Mouse (Mus musculus): ENCODE results near the gene F13a1. TPM values are rescaled to one million over a fixed set of nuclear protein-coding genes. Genes with fewer than 3 reads are reported as not detected.

The F13a1 gene
- total and polyA plus RNA-seq, 2 experiments from 2014 or later, result 11.3 to 12.4 TPM

GRCm38 (mm10) chr13:36901016-36901415 is 149.0 kb downstream of the F13a1 start:
- Histone ChIP-seq H3K9me3 (ENCODE audit: low read length) (no peaks in the 10 kb centered on the region), H3K4me2 (ENCODE audit: low read depth, low read length, poor library complexity, severe bottlenecking) (no peak overlapping the region), H3K27me3 (ENCODE audit: insufficient read depth, low read length) (no peaks in the 10 kb centered on the region), H3K4me1 (ENCODE audit: insufficient read depth, low read length) (peaks cover 5% of the 10 kb centered on the region; the same call in 1 of the 2 replicates), H3K36me3 (ENCODE audit: insufficient read depth, low read length) (no peaks in the 10 kb centered on the region), H3K4me3 (ENCODE audit: low read depth, low read length) (no peak overlapping the region), H3K9ac (replicated peaks; ENCODE audit: low read length, poor library complexity, severe bottlenecking) (no peak overlapping the region), H3K27ac (ENCODE audit: low read depth, low read length) (no peak overlapping the region)
- DNase-seq (ENCODE audit: low spot score), result no peak
- TF ChIP-seq CTCF (IDR thresholded peaks at IDR 0.05), result no peak
- no peak for ATAC-seq (ENCODE audit: low FRiP score)
- WGBS, result 73% methylated on average over 3 of the region's 3 CpGs

GRCm38 (mm10) chr13:36896061-36896460 is 154.0 kb downstream of the F13a1 start:
- 47% methylated on average over 3 of the region's 3 CpGs for WGBS
- Histone ChIP-seq H3K4me3 (ENCODE audit: low read depth, low read length) (no peak overlapping the region), H3K4me2 (ENCODE audit: low read depth, low read length, poor library complexity, severe bottlenecking) (no peak overlapping the region), H3K36me3 (ENCODE audit: insufficient read depth, low read length) (no peaks in the 10 kb centered on the region), H3K9me3 (ENCODE audit: low read length) (no peaks in the 10 kb centered on the region), H3K27me3 (ENCODE audit: insufficient read depth, low read length) (no peaks in the 10 kb centered on the region), H3K9ac (replicated peaks; ENCODE audit: low read length, poor library complexity, severe bottlenecking) (no peak overlapping the region), H3K4me1 (ENCODE audit: insufficient read depth, low read length) (no peaks in the 10 kb centered on the region), H3K27ac (ENCODE audit: low read depth, low read length) (no peak overlapping the region)
- no peak for TF ChIP-seq CTCF (IDR thresholded peaks at IDR 0.05)
- DNase-seq (ENCODE audit: low spot score) (no peak), ATAC-seq (ENCODE audit: low FRiP score) (no peak)

GRCm38 (mm10) chr13:36893762-36894161 is 156.3 kb downstream of the F13a1 start:
- no peak for ATAC-seq (ENCODE audit: low FRiP score)
- no peak for DNase-seq (ENCODE audit: low spot score)
- H3K4me1 ChIP-seq (ENCODE audit: insufficient read depth, low read length), result no peaks in the 10 kb centered on the region
- H3K36me3 ChIP-seq (ENCODE audit: insufficient read depth, low read length), result no peaks in the 10 kb centered on the region
- no peak overlapping the region for H3K4me3 ChIP-seq (ENCODE audit: low read depth, low read length)
- no peak overlapping the region for H3K9ac ChIP-seq (replicated peaks; ENCODE audit: low read length, poor library complexity, severe bottlenecking)
- no peak overlapping the region for H3K4me2 ChIP-seq (ENCODE audit: low read depth, low read length, poor library complexity, severe bottlenecking)
- H3K9me3 ChIP-seq (ENCODE audit: low read length), result no peaks in the 10 kb centered on the region
- no peaks in the 10 kb centered on the region for H3K27me3 ChIP-seq (ENCODE audit: insufficient read depth, low read length)
- H3K27ac ChIP-seq (ENCODE audit: low read depth, low read length), result no peak overlapping the region
- no peak for TF ChIP-seq CTCF (IDR thresholded peaks at IDR 0.05)
- 100% methylated on average over 3 of the region's 3 CpGs for WGBS

GRCm38 (mm10) chr13:36892216-36892615 is 157.8 kb downstream of the F13a1 start:
- H3K4me2 ChIP-seq (ENCODE audit: low read depth, low read length, poor library complexity, severe bottlenecking), result no peak overlapping the region
- DNase-seq (ENCODE audit: low spot score), result no peak
- no peaks in the 10 kb centered on the region for H3K9me3 ChIP-seq (ENCODE audit: low read length)
- no peak overlapping the region for H3K9ac ChIP-seq (replicated peaks; ENCODE audit: low read length, poor library complexity, severe bottlenecking)
- TF ChIP-seq CTCF (IDR thresholded peaks at IDR 0.05), result no peak
- H3K27me3 ChIP-seq (ENCODE audit: insufficient read depth, low read length), result no peaks in the 10 kb centered on the region
- no peak overlapping the region for H3K4me3 ChIP-seq (ENCODE audit: low read depth, low read length)
- H3K27ac ChIP-seq (ENCODE audit: low read depth, low read length), result no peak overlapping the region
- ATAC-seq (ENCODE audit: low FRiP score), result no peak
- no peaks in the 10 kb centered on the region for H3K4me1 ChIP-seq (ENCODE audit: insufficient read depth, low read length)
- no peaks in the 10 kb centered on the region for H3K36me3 ChIP-seq (ENCODE audit: insufficient read depth, low read length)
- WGBS, result 82% methylated on average over 1 of the region's 1 CpGs

GRCm38 (mm10) chr13:36885973-36886372 is 164.1 kb downstream of the F13a1 start:
- no peak for TF ChIP-seq CTCF (IDR thresholded peaks at IDR 0.05)
- no peak overlapping the region for H3K27ac ChIP-seq (ENCODE audit: low read depth, low read length)
- no peak overlapping the region for H3K9ac ChIP-seq (replicated peaks; ENCODE audit: low read length, poor library complexity, severe bottlenecking)
- WGBS, result 79% methylated on average over 7 of the region's 7 CpGs
- H3K27me3 ChIP-seq (ENCODE audit: insufficient read depth, low read length), result no peaks in the 10 kb centered on the region
- H3K36me3 ChIP-seq (ENCODE audit: insufficient read depth, low read length), result no peaks in the 10 kb centered on the region
- H3K4me1 ChIP-seq (ENCODE audit: insufficient read depth, low read length), result no peaks in the 10 kb centered on the region
- ATAC-seq (ENCODE audit: low FRiP score) (no peak), DNase-seq (ENCODE audit: low spot score) (no peak)
- no peaks in the 10 kb centered on the region for H3K9me3 ChIP-seq (ENCODE audit: low read length)
- no peak overlapping the region for H3K4me3 ChIP-seq (ENCODE audit: low read depth, low read length)
- H3K4me2 ChIP-seq (ENCODE audit: low read depth, low read length, poor library complexity, severe bottlenecking), result no peak overlapping the region

- H3K4me3 ChIP-seq (ENCODE audit: low read depth, low read length), result no peak overlapping the region
- TF ChIP-seq CTCF (IDR thresholded peaks at IDR 0.05), result no peak
- no peaks in the 10 kb centered on the region for H3K27me3 ChIP-seq (ENCODE audit: insufficient read depth, low read length)
- H3K9ac ChIP-seq (replicated peaks; ENCODE audit: low read length, poor library complexity, severe bottlenecking), result no peak overlapping the region
- no peaks in the 10 kb centered on the region for H3K4me1 ChIP-seq (ENCODE audit: insufficient read depth, low read length)
- ATAC-seq (ENCODE audit: low FRiP score) (no peak), DNase-seq (ENCODE audit: low spot score) (no peak)
- H3K4me2 ChIP-seq (ENCODE audit: low read depth, low read length, poor library complexity, severe bottlenecking), result no peak overlapping the region
- H3K27ac ChIP-seq (ENCODE audit: low read depth, low read length), result no peak overlapping the region
- no peaks in the 10 kb centered on the region for H3K36me3 ChIP-seq (ENCODE audit: insufficient read depth, low read length)
- no peaks in the 10 kb centered on the region for H3K9me3 ChIP-seq (ENCODE audit: low read length)
- WGBS, result 85% methylated on average over 3 of the region's 3 CpGs
Measured at GRCm38 (mm10) chr13:36839111-36839510, 210.9 kb downstream of the F13a1 start.
